Mouse (Mus musculus) kidney, embryonic 16.5 days (tissue): ENCODE data around the gene Pds5a. TPM values are rescaled to one million over a fixed set of nuclear protein-coding genes. Genes with fewer than 3 reads are reported as not detected.

Experiments
- ATAC-seq: fragments of 200-750 bp; cut with Nextera tagmentation; 2 replicates; pipeline ENCODE4 v1.8.0; 2017; ENCODE audit warnings: moderate TSS enrichment; ENCODE audit not compliant: low FRiP score, low TSS enrichment
- H3K27ac ChIP-seq: fragments of 300-500 bp; sonication (generic); 2 replicates; pipeline ENCODE4 v1.5.1; 2014; ENCODE audit warnings: low read length
- H3K27me3 ChIP-seq: fragments of 300-500 bp; sonication (generic); 2 replicates; pipeline ENCODE4 v1.6.1; 2014; ENCODE audit warnings: low read length, control low read depth, mixed read lengths; ENCODE audit not compliant: insufficient read depth
- H3K36me3 ChIP-seq: fragments of 300-500 bp; sonication (generic); 2 replicates; pipeline ENCODE4 v1.6.1; 2014; ENCODE audit warnings: low read length, control low read depth, mixed read lengths; ENCODE audit not compliant: insufficient read depth
- H3K4me1 ChIP-seq: fragments of 300-500 bp; sonication (generic); 2 replicates; pipeline ENCODE4 v1.6.1; 2014; ENCODE audit warnings: low read length, control low read depth, mixed read lengths; ENCODE audit not compliant: insufficient read depth
- H3K4me2 ChIP-seq: fragments of 300-500 bp; sonication (generic); replicated peaks from 2 replicates; pipeline ENCODE4 v1.6.1; 2014; ENCODE audit warnings: low read depth, low read length
- H3K4me3 ChIP-seq: fragments of 300-500 bp; sonication (generic); 2 replicates; pipeline ENCODE4 v1.5.1; 2014; ENCODE audit warnings: mild to moderate bottlenecking, low read length
- H3K9ac ChIP-seq: fragments of 300-500 bp; sonication (generic); replicated peaks from 2 replicates; pipeline ENCODE4 v1.6.1; 2014; ENCODE audit warnings: low read length
- H3K9me3 ChIP-seq: fragments of 300-500 bp; sonication (generic); 2 replicates; pipeline ENCODE4 v1.6.1; 2016; ENCODE audit warnings: low read length, control low read depth
- WGBS: fragments of 180-500 bp; shearing (Covaris S2); extraction: QIAGEN DNeasy Blood & Tissue Kit; methylation state at CpG from one replicate; pipeline ENCODE4 v1.1.7; 2014; 5-methylcytosine and 5-hydroxymethylcytosine counted together
- polyA plus RNA-seq: library from polyadenylated mRNA; unstranded; fragments of >200 nt; fragmentation: Nextera tagmentation; extraction: Ambion mirVana; gene quantifications from 2 replicates; pipeline ENCODE4 v1.2.1, GENCODE M21; 2015

Gene Pds5a
- polyA plus RNA-seq, 1 experiment from 2014 or later, result 56.2 TPM

DNA sequence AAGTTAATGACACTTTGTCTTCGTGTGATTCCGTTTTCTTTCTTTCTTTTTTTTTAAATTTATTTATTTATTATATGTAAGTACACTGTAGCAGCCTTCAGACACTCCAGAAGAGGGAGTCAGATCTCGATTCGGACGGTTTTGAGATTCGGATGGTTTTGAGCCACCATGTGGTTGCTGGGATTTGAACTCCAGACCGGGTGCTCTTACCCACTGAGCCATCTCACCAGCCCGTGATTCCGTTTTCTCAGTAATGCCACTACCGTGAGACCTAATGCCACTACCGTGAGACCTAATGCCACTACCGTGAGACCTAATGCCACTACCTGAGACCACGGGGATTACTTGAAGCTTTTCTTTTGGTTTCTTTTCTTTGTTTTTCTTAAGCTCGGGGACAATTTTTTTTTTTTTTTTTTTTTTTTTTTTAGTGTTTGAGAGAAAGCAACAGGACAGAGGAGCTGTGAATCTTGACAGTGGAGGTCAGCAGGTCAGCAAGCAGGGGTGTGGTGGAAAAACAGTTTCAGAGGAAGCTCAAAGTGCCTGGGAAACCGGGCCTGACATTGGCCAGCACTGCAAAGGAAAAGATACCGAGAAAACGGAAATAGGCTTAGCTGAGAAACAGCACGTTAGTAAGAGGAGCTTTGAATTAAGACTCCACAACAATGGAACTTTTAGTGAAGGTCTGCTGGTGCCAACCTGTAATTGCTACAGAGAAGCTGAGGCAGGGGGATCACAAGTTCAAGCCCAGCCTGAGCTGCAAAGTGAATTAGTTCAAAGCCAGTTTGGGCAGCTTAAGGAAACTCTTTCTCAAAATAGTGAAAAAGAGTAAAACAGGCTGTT lies 19.2 kb upstream of the Pds5a start:
- no peak for ATAC-seq

DNA sequence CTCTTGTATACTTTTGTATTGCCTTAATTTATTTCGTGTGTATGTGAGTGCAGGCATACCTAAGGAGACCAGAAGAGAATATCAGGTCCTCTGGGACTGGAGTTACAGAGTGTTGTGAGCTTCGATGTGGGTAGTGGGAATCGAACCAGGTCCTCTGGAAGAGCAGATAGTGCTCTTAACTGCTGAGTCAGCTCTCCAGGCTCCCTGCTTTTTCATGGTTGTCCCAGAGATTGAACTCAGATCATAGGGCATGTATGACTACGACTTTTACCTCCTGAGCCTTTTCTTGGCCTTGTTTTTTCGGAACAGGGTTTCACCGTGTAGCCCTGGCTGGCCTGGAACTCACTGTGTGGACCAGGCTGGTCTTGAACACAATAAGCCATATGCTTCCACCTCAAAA lies 17.0 kb upstream of the Pds5a start:
- no peak overlapping the region for H3K9ac ChIP-seq
- no peaks in the 10 kb centered on the region for H3K4me1 ChIP-seq
- no peak for ATAC-seq
- H3K27me3 ChIP-seq, result no peaks in the 10 kb centered on the region
- WGBS, result 87% methylated on average over 6 of the region's 6 CpGs
- H3K4me3 ChIP-seq, result no peak overlapping the region
- H3K27ac ChIP-seq, result no peak overlapping the region
- H3K4me2 ChIP-seq, result no peak overlapping the region
- H3K36me3 ChIP-seq, result no peaks in the 10 kb centered on the region
- H3K9me3 ChIP-seq, result no peaks in the 10 kb centered on the region

More for the DNA sequence above, 19.2 kb upstream of the Pds5a start:
- Histone ChIP-seq H3K4me2 (no peak overlapping the region), H3K9me3 (no peaks in the 10 kb centered on the region), H3K9ac (no peak overlapping the region), H3K27ac (no peak overlapping the region), H3K36me3 (no peaks in the 10 kb centered on the region), H3K4me3 (no peak overlapping the region), H3K4me1 (no peaks in the 10 kb centered on the region), H3K27me3 (no peaks in the 10 kb centered on the region)
- 74% methylated on average over 18 of the region's 18 CpGs for WGBS

DNA sequence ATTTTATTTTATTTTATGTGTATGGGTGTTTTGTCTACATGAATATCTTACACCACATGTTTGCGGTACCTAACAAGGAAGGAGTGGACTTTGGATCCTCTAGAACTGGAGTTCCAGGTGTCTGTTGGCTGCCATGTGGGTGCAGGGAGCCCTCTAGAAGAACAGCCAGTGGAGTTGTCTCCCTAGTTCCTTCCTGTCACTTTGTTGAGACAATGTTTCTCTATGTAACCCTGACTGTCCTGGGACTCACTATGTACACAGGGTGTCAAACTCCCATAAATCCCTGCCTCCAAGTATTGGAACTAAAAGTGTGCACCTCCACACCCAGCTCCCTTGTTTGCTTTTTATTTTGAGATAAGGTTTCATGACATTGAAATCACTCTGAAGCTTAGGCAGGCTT lies 13.4 kb upstream of the Pds5a start:
- Histone ChIP-seq H3K27ac (no peak overlapping the region), H3K27me3 (no peaks in the 10 kb centered on the region), H3K9me3 (no peaks in the 10 kb centered on the region), H3K4me3 (no peak overlapping the region), H3K9ac (no peak overlapping the region), H3K4me1 (no peaks in the 10 kb centered on the region), H3K4me2 (no peak overlapping the region), H3K36me3 (no peaks in the 10 kb centered on the region)
- ATAC-seq, result no peak
- WGBS, result 97% methylated on average over 1 of the region's 1 CpGs

DNA sequence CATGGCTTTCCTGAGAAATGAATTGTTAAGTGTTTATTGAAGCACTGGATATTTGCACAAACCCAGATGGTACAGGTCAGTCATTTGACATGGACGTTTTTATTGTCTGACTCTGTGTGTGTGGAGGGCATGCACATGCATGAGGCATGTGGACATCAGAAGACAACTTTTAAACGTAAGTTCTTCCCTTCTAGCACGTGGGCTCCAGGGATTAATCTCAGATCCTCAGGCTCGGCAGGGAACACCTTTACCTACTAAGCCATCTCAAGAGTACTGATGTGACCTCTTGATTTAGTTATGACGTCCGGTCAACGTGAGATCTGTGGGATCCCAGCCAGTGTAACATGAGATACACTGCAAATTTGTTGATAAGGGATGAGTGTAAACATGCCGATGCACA lies 12.2 kb upstream of the Pds5a start:
- no peak for ATAC-seq
- 40% methylated on average over 8 of the region's 8 CpGs for WGBS
- Histone ChIP-seq H3K27me3 (no peaks in the 10 kb centered on the region), H3K4me1 (no peaks in the 10 kb centered on the region), H3K9ac (no peak overlapping the region), H3K27ac (no peak overlapping the region), H3K36me3 (no peaks in the 10 kb centered on the region), H3K4me3 (no peak overlapping the region), H3K9me3 (no peaks in the 10 kb centered on the region), H3K4me2 (no peak overlapping the region)

DNA sequence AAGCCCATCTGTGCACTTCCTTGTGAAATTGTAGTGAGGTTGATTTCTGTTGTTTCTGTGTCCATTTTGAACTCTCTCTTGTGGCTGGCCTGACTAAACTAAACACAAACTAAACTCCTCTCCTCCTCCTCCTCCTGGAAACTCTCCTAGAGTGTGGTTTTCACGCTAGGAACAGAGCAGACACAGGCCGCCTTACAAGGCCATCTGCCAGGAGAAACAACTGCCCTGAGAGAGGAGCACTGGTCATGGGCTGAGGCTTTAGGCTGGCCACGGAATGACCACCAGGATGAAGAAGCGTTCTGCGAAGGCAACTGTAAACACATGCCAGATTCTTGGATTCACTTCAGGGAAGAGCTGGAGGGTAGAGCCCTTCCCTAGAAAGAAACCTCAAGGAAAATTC lies 8.9 kb upstream of the Pds5a start:
- no peak overlapping the region for H3K9ac ChIP-seq
- no peak overlapping the region for H3K27ac ChIP-seq
- ATAC-seq, result no peak
- WGBS, result 54% methylated on average over 5 of the region's 5 CpGs
- no peaks in the 10 kb centered on the region for H3K27me3 ChIP-seq
- H3K4me2 ChIP-seq, result no peak overlapping the region
- H3K4me1 ChIP-seq, result no peaks in the 10 kb centered on the region
- H3K4me3 ChIP-seq, result no peak overlapping the region
- H3K9me3 ChIP-seq, result no peaks in the 10 kb centered on the region
- no peaks in the 10 kb centered on the region for H3K36me3 ChIP-seq

DNA sequence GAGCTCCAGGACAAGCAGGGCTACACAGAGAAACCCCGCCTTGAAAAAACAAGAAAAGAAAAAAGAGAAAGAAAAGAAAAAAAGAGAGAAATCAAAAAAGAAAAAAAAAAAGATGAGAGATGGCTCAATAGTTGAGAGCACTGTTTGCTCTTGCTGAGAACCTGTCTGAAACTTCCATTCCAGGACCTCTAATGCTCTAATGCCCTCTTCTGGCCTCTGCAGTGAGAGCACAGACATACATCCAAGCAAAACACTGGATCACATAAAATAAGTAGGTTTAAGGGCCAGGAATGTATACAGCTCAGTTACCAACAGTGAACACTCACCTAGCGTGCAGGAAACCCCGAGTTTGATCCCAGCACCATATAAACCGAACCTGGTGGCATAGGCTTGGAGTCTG lies 8.1 kb upstream of the Pds5a start:
- Histone ChIP-seq H3K27ac (no peak overlapping the region), H3K4me1 (no peaks in the 10 kb centered on the region), H3K9ac (no peak overlapping the region), H3K9me3 (no peaks in the 10 kb centered on the region), H3K4me3 (no peak overlapping the region), H3K27me3 (no peaks in the 10 kb centered on the region), H3K36me3 (no peaks in the 10 kb centered on the region), H3K4me2 (no peak overlapping the region)
- ATAC-seq, result no peak
- 75% methylated on average over 4 of the region's 4 CpGs for WGBS

DNA sequence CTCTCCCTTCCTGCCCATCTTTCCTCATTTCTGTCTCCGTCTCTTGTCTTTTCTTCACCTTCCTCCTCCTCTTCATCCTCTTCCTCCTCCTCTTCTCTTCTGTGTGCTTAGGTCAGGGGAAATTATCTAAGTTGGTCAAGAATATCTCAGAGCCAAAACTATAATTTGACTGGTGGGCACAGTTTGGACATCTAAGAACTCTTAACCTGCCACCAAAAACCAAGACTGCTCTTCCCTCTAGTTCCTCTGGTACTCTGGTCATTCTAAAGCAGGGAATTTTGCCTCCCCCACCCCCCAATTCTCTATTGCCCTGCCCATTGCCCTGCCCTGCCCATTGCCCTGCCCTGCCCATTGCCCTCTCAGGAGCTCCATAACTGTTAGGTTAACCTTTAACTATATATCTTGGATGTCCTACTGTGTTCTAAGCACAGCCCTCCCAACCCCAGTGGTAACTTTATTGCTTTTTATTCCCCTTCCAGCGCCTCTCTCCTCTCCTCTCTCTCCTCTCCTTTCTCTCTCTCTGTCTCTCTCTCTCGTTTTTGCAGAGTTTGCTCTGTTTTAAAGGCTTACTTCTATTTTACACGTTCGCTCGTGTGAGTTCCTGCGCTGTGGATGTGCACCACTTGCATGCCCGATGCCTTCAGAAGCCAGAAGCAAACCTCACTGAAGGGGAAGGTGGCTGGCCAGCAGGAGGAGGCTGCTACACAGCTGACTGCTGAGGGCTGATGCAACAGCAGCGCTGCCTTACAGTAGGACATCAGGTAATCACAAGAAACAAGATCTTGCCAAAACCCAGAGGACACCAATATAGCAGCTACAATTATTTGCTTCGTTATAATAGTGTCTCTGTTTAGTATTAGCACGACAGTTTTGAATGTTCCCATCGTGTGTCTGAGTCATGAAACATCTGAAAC lies 6.9 kb upstream of the Pds5a start:
- Histone ChIP-seq H3K4me2 (no peak overlapping the region), H3K27ac (no peak overlapping the region)
- 63% methylated on average over 12 of the region's 12 CpGs for WGBS

DNA sequence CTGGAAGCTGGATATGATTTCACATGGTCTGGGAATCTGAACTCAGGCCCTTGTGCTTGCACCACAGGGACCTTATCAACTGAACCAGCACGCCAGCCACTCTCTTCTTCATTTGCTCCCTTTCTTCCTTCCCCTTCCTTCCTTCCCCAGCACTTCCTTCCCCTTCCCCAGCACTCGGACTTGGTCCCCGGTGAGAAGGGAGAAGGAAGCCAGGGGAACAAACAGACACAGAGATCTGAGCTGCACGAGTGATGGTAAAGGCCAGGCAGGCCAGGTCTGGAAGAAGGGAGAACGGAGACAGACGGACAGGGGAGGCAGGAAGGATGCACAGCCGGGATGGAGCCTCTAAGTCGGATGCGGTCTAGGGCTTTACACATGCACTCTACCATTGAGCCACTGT lies 5.2 kb upstream of the Pds5a start:
- Histone ChIP-seq H3K9me3 (no peaks in the 10 kb centered on the region), H3K4me3 (no peak overlapping the region), H3K4me2 (no peak overlapping the region), H3K27me3 (no peaks in the 10 kb centered on the region), H3K27ac (no peak overlapping the region), H3K9ac (no peak overlapping the region), H3K4me1 (0 out of 2 replicates have a peak, but pooled peaks cover 4% of the 10 kb centered on the region), H3K36me3 (no peaks in the 10 kb centered on the region)
- ATAC-seq, result no peak
- 79% methylated on average over 7 of the region's 9 CpGs for WGBS

More for the DNA sequence above, 6.9 kb upstream of the Pds5a start:
- H3K27me3 ChIP-seq, result no peaks in the 10 kb centered on the region
- ATAC-seq, result no peak
- no peak overlapping the region for H3K4me3 ChIP-seq
- no peak overlapping the region for H3K9ac ChIP-seq
- no peaks in the 10 kb centered on the region for H3K9me3 ChIP-seq
- H3K4me1 ChIP-seq, result no peaks in the 10 kb centered on the region
- no peaks in the 10 kb centered on the region for H3K36me3 ChIP-seq

DNA sequence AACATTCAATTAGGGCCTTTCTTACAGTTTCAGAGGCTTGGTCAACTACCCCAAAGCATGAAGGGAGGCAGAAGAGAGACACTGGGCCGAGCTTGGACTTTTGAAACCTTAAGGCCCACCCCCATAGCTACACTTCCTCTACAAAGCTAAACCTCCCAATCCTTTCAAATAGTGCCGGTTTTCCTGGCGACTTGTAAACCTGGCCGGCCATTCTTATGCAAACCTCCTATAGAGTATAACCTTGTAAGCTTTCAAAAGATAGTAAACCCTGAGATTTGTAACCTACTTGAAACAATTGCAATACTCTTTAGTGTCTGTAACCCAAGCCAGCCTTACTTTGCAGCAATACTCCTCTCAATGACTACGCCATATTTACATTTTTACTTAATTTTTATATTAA lies 2.0 kb upstream of the Pds5a start:
- Histone ChIP-seq H3K4me2 (no peak overlapping the region), H3K9ac (no peak overlapping the region), H3K27me3 (no peaks in the 10 kb centered on the region), H3K9me3 (no peaks in the 10 kb centered on the region), H3K27ac (no peak overlapping the region), H3K36me3 (no peaks in the 10 kb centered on the region), H3K4me3 (no peak overlapping the region), H3K4me1 (peaks cover 16% of the 10 kb centered on the region)
- WGBS, result 85% methylated on average over 5 of the region's 5 CpGs
- ATAC-seq, result no peak

DNA sequence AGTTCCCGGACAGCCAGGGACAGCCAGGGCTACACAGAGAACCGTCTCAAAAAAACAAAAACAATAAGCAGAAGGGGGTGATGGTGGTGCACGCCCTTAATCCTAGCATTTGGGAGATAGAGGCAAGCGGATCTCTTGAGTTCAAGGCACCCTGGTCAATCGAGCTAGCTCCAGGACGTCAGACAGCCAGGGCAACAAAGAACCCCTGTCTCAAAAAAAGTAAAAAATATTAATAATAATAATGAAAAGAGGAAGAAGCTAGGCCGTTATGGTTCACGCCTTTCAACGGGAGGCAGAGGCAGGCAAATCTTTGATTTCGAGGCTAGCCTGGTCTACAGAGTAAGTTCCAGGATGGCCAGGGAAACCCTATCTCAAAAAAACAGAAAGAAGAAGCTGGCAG lies 1.1 kb upstream of the Pds5a start:
- peak overlapping the region; percentile 99 for H3K4me3 ChIP-seq
- ATAC-seq, result no peak
- H3K9ac ChIP-seq, result peak overlapping the region; percentile 99; the same call in 1 of the 2 replicates
- no peaks in the 10 kb centered on the region for H3K27me3 ChIP-seq
- H3K4me1 ChIP-seq, result peaks cover 17% of the 10 kb centered on the region
- H3K9me3 ChIP-seq, result no peaks in the 10 kb centered on the region
- H3K4me2 ChIP-seq, result peak overlapping the region; percentile 83
- peak overlapping the region; percentile 98 for H3K27ac ChIP-seq
- 0 out of 2 replicates have a peak, but pooled peaks cover 5% of the 10 kb centered on the region for H3K36me3 ChIP-seq
- WGBS, result 68% methylated on average over 10 of the region's 10 CpGs
